Mouse (Mus musculus) thymus, postnatal 0 days (tissue): ENCODE data around the gene Shisa2. TPM values are rescaled to one million over a fixed set of nuclear protein-coding genes. Genes with fewer than 3 reads are reported as not detected.
"Not testable (repeated sequence)": the region's sequence is repeated elsewhere in the genome, so short reads cannot be mapped to it uniquely, and the experiment has no call there.

Experiments
- DNase-seq: peaks from one replicate; pipeline ENCODE4 v3.0.0-alpha.2; 2015; ENCODE audit warnings: low spot score
- polyA plus RNA-seq: library from polyadenylated mRNA; unstranded; fragments of >200 nt; fragmentation: Nextera tagmentation; extraction: Ambion mirVana; gene quantifications from 2 replicates; pipeline ENCODE4 v1.2.1, GENCODE M21; 2015

Gene Shisa2
- 23.7 and 24.9 TPM in 2 replicates for polyA plus RNA-seq

DNA sequence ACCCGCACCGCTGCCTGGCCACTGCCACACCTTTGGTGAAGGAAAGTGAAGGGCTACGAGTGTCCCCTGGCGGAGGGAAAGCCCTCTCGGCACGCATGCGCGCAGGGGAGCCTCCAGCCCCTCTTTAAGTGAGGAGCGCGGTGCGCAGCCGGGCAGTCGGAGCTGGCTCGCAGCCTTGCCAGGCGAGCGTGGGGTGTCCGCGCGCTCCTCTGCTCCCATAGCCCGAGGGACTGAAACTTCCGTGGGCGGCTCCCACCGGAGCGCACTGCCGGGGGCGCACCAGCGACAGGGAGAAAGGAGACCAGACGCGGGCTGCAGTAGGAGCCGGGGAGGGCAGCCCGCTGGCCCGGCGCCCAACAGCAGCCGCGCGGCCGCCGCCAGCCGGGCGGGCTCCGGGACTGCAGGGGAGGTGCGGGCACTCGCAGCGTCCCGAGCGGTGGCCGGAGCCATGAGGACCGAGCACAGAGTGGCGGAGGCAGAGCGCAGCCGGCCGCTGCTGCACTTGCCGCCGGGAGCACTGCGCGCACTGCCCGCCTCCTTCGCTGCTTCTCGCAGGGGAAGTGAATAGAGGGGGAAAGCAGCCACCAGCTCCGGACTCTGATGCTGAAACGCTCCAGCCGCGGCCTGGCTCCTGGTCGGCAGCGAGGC, at the start of gene Shisa2:
Gene Shisa2 (plus strand): TSS at position 151 of the 648 bp plus-strand sequence.
- DNase-seq: peak; percentile 32

DNA sequence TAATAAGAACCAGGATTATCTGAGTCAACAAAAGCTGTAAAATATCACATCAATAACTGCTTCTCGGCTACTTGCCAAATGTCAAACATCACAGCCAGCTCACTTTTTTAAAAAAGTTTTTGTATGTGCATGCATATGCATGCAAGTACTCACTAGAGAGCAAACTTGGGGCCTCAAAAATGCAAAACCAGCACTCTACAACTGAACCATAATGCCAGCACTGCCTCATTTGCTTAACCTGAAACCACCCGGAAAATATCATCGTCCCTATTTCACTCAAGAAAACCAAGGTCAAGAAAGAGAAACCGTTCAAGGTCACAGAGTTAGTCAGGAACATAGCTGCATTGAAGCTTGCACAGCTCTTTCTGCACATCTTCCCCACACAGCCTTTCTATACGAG, 48.7 kb upstream of the Shisa2 start:
- DNase-seq: no peak

DNA sequence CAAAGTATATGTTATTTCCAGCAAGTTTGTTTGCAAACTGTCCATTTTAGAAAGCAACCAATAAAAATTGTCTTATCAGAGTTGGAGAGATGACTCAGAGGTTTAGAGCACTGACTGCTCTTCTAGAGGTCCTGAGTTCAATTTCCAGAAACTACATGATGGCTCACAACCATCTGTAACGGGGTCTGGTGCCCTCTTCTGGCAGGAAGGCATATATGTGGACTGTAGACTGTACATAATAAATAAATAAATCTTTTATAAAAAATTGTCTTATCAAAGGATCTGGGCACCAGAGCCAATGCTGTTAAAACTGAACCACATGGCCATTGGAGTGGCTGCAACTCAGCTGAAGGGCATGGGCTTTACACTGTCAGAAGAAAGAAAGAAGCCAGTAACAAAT, 34.5 kb upstream of the Shisa2 start:
- peak; percentile 22 for DNase-seq

DNA sequence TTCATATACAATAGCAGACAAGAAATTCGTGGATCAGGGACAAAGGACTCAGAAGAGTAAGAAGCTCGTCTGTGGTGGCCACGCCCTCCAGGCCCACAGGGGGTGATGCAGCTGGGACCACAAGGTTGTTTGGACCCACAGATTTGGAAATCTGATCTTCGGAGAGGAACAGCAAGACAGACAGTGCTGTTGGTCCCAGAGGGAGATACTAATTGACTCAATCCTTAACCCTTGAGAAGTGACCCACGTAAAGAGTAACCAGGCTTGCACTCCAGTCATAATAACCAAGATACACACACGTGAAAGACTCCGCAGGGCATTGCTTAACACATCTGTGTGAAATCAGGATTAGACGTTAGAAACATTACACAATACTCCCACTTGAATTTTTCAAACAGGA, 33.2 kb upstream of the Shisa2 start:
- DNase-seq: no peak

DNA sequence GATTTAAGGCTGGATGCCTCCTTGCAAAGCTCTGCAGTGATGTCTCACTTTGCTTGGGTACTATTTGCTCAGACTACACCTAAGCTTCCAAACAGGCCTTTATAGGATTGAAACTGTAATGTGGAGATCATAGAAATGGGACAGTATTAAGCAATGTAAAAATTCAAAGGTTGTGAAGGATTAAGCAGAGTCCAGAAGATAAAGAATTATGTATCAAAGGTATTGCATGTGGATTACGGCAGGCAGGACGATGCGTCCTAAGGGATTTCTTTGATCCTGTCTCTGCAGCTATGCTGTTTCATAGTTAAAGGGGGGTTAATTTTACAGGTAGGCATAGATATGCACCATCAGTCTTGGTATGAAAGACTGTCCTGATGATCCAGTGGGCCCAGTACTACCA, 32.5 kb upstream of the Shisa2 start:
- DNase-seq: no peak

GRCm38 (mm10) chr14:59594988-59595387, 30.1 kb upstream of the Shisa2 start:
- no peak for DNase-seq

- DNase-seq: peak; percentile 93
Measured at GRCm38 (mm10) chr14:59597398-59598259, 27.5 kb upstream of the Shisa2 start, which contains the start of gene Cdadc1. TSS of gene Cdadc1 (minus strand) at chr14:59597959.

GRCm38 (mm10) chr14:59598260-59598627, 26.9 kb upstream of the Shisa2 start:
- no peak for DNase-seq

DNA sequence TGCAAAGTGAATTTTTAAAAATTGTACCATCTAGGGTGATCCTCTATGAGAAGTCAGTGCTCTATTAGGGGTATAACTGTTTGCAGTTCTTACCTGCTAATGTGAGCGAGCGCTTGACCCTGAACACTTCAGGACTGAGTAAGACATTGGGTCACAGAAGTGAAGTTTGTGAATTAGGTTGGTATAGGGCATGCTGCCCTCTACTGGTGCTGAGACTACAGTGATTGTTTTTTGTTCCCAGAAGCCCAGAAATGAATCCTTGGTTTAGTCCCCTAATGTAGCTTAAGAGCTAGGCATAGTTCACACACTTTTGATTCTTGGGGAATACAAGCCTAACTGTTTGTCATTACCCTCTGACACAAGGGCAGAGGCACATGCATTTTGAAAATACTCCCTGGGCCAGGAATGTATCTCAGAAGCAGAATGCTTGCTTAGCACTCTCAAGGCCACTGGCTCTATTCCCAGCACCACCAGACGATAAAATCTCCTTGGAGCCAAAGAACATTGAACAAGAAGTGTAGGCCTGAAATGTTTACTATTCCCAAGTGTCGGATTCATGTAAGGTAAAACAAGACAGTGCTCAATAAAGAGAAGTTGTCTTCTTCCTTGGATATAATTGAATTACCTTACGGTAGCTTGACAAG, 21.0 kb upstream of the Shisa2 start:
- peak; percentile 45 for DNase-seq

GRCm38 (mm10) chr14:59605671-59606353, 19.3 kb upstream of the Shisa2 start:
- peak; percentile 67 for DNase-seq

- DNase-seq: no peak
Measured at GRCm38 (mm10) chr14:59607021-59607420, 18.1 kb upstream of the Shisa2 start.

- peak; percentile 43 for DNase-seq
Measured at GRCm38 (mm10) chr14:59612920-59613625, 12.0 kb upstream of the Shisa2 start.

DNA sequence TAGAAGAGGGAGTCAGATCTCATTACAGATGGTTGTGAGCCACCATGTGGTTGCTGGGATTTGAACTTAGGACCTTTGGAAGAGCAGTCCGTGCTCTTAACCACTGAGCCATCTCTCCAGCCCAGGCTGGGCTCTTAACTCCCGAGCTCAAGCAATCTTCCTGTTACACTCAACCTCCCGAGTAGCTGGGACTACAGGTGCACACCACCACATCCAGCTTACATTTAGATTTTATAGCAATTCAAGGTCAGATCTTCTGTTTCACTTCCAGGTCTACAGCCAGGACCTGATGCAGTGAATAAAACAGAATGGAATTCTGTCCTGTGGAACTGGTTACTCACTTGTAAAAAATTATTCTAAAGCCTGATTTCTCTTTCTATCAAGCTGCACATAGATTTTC, 11.0 kb upstream of the Shisa2 start:
- DNase-seq: not testable (repeated sequence)

DNA sequence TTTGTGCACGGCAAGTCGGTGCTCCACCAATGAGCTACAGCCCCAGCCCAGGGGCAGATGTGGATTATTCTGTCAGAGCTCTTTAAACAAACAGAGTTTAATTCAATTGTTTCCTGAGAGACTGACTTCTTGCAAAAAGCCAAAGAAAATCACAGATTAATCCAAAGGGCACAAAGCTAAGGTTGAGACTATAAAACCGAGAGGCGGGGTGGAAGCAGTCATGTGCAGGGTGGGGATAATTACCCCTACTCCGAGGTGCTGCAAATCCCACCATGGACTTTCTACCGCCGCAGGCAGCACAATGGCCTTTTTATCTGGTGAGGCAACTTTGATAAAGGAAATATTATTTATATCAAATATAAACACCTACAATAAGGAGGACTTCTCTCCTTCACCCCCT, 8.3 kb upstream of the Shisa2 start:
- no peak for DNase-seq

DNA sequence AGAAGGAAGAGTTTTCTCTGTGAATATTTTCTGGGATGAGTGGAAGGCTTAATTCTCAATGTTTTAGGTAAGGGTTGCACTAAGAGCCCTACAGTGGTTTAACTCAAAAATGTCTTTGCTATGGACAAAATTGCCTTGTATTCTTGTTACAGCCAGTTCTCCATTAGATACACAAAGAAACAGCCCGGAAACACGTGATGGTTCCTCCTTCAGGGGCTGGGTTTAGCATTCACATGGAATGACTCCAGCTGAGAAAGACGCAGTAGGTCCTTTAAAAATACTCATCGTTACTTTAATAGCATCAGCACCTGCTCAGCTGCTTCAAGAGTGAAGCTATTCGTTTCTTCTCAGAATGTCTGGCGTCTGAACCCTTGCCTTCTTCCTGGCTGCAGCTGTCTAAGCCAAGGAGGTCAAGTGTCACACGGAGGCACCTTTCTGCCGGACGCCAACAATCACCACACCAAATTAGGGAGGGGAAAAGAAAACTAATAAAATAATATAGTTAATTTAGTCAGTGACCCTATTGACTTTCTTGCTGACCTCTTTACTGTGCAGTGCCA, 702 bp upstream of the Shisa2 start:
- no peak for DNase-seq

DNA sequence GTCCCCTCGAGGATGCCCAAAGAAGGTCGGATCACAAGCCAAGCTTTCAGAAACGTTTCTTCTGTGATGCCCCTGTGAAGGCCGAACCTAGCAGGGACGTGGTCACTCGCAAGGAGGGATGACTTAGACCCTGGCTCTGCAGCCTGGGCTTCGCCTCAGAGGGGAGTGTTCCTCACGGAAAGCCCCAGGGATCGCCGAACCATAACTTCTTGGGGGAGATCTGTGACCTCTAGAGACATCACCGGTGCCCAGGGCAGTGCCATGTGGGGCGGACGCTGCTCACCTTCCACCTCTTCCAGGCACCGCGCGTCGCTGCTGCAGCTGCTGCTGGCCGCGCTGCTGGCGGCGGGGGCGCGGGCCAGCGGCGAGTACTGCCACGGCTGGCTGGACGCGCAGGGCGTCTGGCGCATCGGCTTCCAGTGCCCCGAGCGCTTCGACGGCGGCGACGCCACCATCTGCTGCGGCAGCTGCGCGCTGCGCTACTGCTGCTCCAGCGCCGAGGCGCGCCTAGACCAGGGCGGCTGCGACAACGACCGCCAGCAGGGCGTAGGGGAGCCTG, 777 bp downstream of the Shisa2 start:
- no peak for DNase-seq

- DNase-seq: no peak
Measured at GRCm38 (mm10) chr14:59626711-59627110, 1.6 kb downstream of the Shisa2 start.

DNA sequence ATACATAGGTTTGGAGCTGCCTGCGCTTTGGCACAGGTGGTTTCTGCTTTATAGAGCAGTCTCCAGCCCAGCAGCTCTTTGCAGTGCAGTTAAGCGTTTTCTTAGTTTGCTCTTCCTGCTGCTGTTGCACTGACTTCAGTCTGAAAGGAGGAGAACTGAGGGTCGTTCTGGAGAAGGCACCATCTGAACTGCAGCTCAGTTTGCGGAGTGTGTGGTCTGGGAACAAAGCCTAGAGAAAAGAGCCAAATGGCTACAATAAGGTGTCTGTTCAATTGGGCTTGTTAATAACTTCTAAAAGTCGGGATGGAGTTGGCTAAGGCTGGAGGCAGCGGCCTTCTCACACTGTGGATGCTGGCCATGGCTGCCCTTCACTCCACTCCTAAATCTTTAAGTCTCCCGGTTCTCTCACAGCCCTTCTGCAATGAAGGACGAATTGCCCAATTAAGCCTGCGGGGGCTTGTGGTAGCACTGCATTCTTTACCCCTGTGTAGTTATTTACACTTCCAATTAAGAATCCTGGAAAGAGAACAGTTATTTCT, 2.1 kb downstream of the Shisa2 start:
- no peak for DNase-seq

GRCm38 (mm10) chr14:59627823-59628222, 2.7 kb downstream of the Shisa2 start:
- DNase-seq: no peak

- no peak for DNase-seq
Measured at GRCm38 (mm10) chr14:59629308-59629707, 4.2 kb downstream of the Shisa2 start.
